Mouse (Mus musculus) adrenal gland, postnatal 4 days (tissue): ENCODE data around the gene Ago1. TPM values are rescaled to one million over a fixed set of nuclear protein-coding genes. Genes with fewer than 3 reads are reported as not detected.

Source experiments
- DNase-seq, 2 experiments: peaks; one replicate each; pipeline ENCODE4 v3.0.0; 2021 to 2022; ENCODE audit warnings: low spot score in 2 of 2, mixed read lengths in 2 of 2
- total RNA-seq, 2 experiments: library from RNA; stranded (reverse); gene quantifications; 2 replicates each; pipeline ENCODE4 v1.2.3; 2021

Ago1 gene
- total RNA-seq, 2 experiments from 2014 or later = 44.7 to 48.4 TPM

DNA sequence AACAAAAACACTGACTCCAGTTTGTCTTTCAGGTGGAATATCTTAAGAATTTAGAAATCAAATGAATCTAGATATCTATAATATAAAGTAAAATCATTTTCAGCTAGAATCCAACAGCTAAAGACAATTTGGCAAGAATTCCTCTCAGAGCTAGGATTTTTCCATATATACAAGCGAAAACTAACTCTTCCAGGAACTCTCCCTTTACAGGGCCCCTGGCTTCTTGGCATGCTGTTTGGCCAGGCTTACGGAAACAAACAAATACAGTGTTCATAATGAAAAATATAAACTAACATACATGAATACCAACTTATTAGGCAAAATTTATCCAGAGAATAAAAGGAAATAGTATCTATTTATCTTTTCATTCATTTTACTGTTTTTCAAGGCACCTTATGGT lies 44.5 kb downstream of the Ago1 start:
- no peak for DNase-seq

DNA sequence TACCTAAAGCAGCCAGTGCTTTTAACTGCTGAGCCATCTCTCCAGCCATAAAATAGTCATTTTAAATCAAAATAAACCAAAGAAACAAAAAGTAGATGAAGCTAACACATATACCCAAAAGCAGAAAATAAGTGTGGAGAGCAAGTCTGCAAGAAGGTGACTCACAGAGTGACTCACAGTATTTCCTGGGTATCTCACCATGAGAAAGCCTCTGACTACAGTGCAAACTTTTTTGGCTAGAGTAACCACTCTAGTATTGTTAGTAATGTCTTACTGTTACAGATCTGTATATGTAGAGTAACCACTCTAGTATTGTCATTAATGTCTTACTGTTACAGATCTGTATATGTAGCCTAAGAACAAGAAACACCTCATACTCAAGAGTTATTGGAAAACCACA lies 52.7 kb downstream of the Ago1 start:
- no peak for DNase-seq

DNA sequence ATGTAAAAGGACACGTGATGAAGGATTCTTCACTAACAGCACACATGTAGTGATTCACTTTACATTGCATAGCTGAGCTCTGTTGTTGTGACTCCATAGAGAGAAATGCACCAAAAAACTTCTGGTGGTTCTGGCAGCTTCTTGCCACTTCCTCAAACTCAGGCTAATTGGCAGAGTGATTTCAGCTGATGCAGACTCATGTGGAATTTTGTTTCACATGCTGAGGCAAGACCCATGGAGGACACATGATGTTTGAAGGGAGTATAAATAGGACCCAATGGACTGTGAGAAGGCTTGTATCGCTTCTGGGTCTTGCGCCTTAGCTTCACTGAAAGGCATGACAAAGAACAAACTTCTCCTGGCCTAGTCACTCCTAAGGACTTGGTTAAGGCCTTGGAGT lies 55.9 kb downstream of the Ago1 start:
- no peak for DNase-seq

Other genes starting within 250 kb of the Ago1 start
- 10 to 100 TPM; 64.1 to 70.7 TPM for gene Map7d1, start 212.2 kb downstream of the Ago1 start, total RNA-seq
- 10 to 100 TPM; 70.0 to 75.4 TPM for gene Trappc3, start 206.3 kb downstream of the Ago1 start, total RNA-seq
- gene Col8a2, start 181.8 kb downstream of the Ago1 start, total RNA-seq = 10 to 100 TPM in 1 of 2 experiments, 1 to 10 TPM in 1; 9.3 to 12.8 TPM
- gene Adprhl2, start 146.9 kb downstream of the Ago1 start, total RNA-seq = 10 to 100 TPM; 41.3 to 42.0 TPM
- gene Tekt2, start 142.9 kb downstream of the Ago1 start, total RNA-seq = 1 to 10 TPM; 4.0 to 5.0 TPM
- 10 to 100 TPM; 16.2 to 21.6 TPM for gene Ago3, start 39.0 kb downstream of the Ago1 start, total RNA-seq
- gene Ago4, start 64.9 kb upstream of the Ago1 start, total RNA-seq = 1 to 10 TPM; 6.6 to 7.4 TPM
- gene Clspn, start 88.4 kb upstream of the Ago1 start, total RNA-seq = 10 to 100 TPM; 14.9 to 19.7 TPM
- gene 5730409E04Rik, start 141.2 kb upstream of the Ago1 start, total RNA-seq = 10 to 100 TPM; 17.5 to 19.3 TPM
- gene Psmb2, start 209.0 kb upstream of the Ago1 start, total RNA-seq = 100 to 1,000 TPM; 172 to 173 TPM